Mouse (Mus musculus) yolk sac, embryonic 10.5 days (tissue): Measurements from ENCODE around the gene Kifc3.

Source experiments
- DNase-seq: peaks from one replicate; pipeline ENCODE4 v3.0.0-alpha.2; 2017; ENCODE audit warnings: low spot score

Kifc3 gene

DNA sequence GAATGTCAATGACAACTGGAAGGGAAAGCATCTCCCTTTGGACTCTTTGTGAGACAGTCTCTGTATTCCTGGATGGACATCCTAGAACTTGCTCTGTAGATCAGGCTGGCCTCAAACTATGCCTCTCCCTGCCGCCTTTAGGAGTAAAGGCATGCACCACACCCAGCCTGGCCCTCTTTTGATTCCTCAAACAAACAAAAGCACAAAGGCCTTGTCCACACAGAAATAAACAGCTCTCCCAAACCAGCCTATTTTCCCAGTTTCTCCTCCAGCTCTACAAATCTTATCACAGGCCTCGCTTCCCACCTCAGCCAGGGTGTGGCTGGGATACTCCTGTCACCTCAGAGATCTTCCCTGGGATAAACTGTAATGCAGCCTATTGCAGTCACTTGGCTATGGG, 68.4 kb downstream of the Kifc3 start:
- DNase-seq: no peak

DNA sequence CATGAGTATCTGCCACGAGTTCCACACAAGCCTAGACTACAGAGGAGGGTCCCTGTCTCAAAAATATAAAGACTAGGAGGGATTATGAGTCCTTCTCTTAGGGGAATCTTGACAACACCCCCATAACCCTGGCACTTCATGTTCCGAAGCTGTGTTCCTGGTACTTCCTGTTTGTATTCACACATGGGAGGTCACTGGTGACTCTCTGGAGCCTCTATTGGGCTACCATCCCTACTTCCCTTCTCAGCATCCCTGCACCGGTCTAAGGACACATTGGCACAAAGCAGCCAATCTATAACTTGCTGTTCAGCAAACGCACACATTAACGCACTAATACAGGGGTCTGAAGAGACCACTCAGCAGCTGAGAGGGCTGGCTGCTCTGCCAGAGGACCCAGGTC, 70.6 kb downstream of the Kifc3 start:
- no peak for DNase-seq

DNA sequence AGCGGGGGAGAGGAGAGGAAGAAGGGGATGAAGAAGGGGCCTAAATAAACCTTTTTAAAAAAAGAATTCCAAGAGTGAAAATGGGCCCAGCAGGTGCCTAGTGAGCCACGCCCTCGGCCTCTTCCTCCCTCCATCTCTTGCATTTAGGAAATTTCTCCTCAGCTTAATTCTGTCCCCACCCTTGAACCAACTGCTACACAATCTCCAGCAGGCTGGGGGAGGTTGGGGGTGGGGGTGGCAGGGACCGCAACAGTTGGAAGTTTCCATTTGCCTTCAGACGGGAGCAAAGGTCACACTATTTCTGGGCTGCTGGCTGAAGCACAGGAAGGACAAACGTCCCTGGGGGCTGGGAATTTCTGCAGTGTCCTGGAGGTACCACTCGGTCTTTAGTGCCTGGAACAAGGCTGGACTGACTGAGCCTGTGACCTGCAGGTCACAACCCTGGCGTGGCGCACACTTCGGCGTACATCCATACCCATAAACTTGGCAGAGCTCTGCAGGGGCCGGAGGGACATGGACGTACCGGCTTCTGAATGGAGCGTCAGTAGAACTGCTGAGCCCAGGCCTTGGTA, 71.6 kb downstream of the Kifc3 start:
- peak; percentile 86 for DNase-seq

DNA sequence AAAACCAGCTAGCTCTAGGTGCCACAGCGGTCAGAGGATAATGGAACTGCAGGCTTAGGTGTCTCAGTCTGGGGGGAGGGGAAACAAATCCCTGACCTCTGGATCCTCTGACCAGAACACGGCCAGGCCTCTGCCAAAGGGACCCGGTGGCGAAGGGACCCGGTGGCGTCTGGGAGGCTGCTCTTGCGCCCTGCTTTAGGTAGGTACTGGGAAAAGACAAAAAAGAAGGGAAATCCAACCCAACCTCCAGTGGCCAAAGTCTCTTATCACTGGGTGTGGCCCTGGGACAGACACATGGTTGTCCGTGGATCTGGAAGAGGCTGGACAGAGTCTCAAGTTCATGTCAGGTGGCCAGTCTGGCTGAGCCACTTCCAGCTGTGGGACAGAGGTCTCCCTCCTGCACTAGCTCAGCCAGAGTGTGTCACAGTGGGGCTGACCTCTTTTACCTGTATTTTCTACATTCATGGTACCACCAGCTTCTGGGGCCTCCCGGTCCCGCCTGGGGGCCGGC, 73.8 kb downstream of the Kifc3 start:
- no peak for DNase-seq

DNA sequence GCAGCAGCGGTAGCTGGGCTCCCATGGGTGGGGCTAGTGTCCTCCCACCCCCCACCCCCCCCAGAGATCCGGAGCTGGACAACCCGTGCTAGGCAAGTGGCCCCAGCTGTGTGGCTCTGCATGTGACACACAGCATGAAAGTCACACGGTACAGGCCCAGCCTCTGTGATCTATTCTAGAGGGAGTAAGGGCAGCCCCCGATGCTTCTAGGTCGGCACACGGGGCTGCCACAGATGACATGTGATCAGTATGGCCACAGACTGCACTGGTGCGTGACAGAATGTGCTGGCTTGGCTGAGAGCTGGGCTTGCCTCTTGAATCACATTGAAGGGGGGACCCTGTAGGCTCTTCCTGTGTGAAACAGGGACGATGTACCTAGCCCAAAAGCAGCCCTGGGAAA, 75.0 kb downstream of the Kifc3 start:
- no peak for DNase-seq

DNA sequence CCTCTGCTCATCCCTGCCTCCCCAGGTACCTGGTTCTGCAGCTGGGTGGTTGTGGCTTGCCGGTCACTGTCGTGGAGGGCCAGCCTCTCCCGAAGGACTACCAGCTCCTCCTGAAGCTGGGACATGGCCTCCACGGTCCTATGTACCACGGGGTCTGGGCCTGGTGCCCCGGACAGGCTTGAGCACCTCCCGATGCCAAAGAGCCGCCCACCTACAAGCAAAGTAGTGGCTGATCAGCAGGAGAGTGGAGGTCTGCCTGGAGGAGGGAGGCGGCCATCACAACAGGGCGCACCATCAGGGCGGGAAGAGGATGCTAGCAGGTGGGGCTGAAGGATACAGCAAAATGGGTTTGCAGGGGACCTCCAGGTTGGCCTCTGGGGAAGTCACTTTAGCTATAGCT, 76.1 kb downstream of the Kifc3 start:
- DNase-seq: no peak

DNA sequence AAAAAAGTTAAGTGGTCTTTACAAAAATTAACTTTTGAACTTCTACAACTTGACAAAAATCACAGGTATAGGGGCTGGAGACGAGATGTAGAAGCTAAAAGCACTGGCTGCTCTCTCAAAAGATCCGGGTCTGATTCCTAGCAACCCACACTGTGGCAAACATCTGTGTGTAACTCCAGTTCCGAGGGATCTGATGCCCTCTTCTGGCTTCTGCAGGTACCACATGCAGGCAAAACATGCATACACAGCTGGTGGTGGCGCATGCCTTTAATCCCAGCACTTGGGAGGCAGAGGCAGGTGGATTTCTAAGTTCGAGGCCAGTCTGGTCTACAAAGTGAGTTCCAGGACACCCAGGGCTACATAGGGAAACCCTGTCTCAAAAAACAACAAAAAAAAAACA, 79.2 kb downstream of the Kifc3 start:
- no peak for DNase-seq

DNA sequence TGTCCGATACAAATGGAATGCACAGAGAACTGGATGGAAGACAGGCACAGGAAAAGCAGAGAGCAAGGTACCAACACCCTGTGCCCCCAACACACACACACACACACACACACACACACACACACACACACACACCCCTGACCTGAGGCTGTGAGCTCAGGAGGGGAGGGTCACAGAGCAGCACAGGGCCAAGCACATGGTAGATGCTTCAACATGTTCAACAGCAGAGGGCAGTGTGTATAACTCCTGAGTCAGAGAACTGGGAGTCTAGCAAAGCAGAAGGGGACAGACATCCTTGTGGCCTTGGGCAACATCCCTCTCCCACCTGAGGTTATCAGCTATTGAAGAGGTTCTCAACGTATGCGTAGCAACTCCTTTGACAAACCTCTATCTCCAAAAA, 88.9 kb downstream of the Kifc3 start:
- DNase-seq: no peak

DNA sequence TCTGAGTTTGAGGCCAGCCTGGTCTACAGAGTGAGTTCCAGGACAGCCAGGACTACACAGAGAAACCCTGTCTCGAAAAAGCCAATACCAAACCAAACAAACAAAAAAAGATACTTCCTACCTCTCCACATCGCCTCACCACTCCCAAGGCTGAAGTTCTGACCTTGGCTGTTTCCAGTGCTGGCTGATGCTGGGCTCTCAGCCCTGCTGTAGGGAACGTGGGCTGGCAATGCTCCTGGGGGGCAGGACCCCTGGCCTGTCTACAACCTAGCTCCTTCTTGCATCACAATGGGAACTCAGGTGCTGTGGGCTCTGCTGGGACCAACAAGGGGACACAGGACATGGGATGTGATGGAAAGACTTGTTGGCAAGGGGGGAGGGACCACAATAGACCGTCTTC, 89.5 kb downstream of the Kifc3 start:
- no peak for DNase-seq

DNA sequence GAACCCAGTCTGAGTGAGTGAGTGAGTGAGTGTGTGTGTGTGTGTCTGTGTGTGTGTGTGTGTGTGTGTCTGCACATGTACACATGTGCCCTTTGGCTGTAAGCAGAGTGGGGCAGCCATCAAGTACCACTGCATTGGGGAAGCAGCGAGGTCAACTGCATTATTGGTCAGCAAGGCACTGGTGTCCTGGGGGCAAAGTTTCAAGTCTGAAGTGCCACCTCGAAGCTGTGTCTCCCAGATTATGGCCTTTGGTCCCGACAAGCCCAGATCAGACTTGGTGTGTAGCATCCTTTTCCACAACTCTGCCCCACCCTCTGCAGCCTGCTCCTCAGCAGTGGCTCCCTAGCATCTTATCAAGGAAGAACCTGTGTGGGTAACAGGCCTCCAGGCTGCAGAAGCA, 90.0 kb downstream of the Kifc3 start:
- no peak for DNase-seq

DNA sequence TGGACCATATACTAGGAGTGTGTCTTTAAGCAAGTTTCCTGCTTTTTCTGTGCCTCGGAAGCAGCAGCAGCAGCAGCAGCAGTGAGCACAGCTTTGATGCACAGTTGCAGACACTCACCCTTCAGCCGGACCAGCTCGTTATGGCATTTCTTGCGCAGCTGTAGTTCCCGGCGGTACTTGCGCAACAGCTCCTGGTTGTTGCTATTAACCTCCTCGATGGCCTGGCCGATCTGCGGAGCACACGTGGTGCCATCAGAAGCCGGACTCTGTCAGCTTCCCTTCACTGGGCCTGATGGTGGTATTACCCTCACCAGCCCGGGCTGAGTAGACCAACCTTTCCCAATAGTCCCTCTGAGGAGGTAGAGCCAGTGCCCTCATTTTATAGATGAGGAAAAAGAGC, 95.3 kb downstream of the Kifc3 start:
- DNase-seq: no peak

DNA sequence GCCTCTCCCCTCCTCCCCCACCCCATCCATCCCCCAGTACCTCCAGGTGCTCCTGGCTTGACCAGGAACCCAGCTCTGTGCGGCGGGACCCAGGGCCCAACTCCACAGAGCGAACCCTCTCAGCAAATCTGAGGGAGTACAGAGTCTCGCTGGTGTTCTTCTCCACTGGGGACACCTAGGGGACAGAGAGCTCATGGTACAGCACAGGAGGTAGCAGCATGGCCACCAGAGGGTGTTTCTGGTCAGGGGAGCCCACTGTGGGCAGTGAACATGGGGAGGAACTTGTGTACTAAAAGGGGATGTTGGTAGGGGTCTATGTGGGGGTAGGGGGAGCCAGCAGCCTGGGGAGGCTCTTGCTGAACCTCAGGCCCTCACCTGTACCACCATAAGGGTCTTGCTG, 100.6 kb downstream of the Kifc3 start:
- DNase-seq: no peak

DNA sequence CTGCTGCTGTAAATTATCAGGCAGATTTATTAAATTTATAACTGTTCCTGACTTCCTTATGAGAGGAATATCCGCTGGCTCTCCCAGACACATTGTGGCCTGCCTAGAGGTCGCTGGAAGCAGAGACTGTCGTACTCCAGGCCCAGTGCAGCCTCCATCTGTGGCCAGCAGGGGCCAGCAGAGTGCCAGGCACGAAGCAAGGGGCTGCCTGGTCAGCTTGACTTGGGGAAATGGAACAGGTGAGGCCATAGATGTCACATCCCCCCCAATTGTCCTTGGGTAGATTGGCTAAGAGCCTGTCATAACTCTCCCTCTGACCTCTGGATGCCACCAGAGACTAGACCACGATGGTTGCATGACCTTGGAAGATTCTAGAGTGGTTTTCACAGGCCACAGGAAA, 103.6 kb downstream of the Kifc3 start:
- peak; percentile 62 for DNase-seq

DNA sequence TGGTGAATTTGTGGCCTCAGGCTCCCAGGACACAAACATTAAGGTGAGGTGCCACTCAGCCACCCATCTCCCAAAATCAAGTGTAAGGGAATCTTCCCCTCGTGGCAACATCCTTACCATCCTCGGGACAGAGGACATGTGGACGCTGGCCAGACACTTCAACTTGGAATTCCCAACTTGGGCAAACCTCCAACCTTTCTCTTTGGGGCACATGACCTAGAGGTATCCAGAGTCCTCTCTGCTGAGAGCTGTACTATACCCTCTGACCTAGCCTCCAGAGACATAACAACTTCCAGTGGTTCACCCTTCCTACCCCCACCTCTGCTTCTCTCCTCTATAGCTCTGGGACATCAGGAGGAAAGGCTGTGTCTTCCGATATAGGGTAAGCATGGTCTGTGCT, 109.0 kb downstream of the Kifc3 start:
- no peak for DNase-seq

DNA sequence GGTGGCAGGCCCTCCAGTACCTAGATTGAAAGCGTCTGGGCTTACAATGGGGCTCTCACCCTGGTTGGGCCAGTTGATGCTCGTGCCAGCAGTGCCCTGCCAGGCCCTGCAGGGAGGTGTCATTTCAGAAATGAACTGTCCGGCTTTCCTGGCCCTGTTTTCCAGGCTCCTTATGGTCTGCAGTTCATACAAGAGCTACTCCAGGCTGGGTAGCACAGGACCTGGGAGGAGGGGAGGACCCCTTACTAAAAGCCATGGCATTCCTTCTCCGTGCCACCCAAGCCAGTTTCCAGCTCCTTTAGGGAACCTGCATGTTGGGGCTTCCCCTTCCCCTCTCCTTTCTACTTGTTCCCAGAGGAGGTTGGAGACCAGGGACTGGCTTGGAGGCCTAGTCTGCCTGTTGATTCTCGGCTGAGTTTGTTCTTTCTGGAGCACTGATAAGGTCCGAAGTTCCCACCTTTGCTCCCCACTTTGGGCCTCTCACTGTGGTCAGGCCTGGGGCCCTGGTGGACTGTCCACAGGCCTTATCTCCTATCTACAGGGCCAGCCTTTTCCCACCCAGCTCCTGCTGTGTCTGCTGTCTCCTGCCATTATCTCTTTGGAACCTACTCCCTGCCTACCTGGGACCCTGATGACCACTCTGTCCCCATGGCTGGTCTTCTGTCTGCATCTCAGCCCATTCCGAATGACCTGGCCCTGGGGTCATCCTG, 117.0 kb downstream of the Kifc3 start:
- peak; percentile 34 for DNase-seq

DNA sequence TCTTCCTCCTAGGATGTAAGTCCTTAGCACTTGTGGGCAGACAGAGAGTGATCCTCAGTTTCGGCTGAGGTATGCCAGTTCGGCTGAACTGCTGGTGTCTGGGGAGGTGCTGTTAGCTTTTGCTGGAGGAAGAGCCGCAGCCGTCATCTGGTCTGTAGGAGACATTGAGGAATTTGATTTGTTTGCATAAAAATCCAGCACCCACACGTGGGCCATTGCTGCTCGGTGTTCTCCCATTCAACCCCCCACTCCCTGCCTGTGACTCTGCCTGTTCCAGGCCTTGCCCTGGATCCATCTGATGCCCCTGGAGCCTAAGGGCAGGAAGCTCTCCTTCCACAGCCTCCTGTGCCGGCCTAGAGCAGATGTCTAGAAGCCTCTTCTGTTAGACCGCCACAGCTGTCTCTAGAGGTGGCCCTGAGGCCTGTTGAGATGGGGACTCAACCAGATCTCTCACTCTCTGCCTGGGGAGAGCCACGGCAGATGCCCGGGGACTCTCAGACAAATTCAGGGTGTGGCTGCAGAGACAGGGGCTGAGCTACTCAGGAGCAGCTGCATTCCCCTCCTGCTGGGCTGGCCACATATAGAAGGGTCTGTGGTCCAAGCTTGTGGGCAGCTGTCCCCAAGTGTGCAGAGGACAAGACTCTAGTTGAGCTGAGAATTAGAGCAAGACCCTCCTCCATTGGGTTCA, 117.7 kb downstream of the Kifc3 start:
- no peak for DNase-seq

DNA sequence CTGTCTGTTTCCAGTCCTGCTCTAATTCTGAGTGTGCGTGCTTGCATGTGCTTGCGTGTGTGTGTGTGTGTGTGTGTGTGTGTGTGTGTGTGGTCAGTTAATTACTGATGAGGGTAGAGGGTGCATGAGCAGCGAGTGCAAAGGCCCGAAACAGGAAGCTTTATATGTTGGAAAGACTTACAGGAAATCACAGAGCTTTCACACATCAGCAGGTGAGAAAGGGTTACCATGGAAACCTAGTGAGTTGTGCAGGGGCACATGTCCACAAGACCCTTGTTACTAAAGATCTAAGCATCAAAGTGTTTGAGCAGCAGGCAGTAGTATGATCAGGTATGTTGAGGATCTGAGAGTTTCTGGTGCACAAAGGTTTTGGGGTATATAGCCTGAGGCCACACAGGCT, 118.4 kb downstream of the Kifc3 start:
- no peak for DNase-seq

DNA sequence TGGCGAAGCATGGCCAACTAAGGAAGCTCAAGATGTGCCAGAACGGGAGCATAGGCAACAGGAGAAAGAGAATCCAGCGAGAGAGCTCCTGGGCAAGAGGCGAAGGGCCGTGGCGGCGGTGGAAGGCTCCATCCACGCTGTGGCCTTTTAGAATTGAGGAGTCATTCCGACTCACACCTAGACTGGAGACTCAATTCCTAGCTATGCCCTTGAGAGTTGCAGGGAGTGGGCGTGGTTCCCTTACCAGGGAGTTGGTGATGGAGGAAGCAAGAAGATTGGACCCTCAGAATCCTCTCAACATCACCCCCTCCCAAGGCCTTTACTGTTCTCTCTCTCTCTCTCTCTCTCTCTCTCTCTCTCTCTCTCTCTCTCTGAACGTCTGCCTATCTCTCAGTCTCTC, 121.0 kb downstream of the Kifc3 start:
- DNase-seq: no peak

DNA sequence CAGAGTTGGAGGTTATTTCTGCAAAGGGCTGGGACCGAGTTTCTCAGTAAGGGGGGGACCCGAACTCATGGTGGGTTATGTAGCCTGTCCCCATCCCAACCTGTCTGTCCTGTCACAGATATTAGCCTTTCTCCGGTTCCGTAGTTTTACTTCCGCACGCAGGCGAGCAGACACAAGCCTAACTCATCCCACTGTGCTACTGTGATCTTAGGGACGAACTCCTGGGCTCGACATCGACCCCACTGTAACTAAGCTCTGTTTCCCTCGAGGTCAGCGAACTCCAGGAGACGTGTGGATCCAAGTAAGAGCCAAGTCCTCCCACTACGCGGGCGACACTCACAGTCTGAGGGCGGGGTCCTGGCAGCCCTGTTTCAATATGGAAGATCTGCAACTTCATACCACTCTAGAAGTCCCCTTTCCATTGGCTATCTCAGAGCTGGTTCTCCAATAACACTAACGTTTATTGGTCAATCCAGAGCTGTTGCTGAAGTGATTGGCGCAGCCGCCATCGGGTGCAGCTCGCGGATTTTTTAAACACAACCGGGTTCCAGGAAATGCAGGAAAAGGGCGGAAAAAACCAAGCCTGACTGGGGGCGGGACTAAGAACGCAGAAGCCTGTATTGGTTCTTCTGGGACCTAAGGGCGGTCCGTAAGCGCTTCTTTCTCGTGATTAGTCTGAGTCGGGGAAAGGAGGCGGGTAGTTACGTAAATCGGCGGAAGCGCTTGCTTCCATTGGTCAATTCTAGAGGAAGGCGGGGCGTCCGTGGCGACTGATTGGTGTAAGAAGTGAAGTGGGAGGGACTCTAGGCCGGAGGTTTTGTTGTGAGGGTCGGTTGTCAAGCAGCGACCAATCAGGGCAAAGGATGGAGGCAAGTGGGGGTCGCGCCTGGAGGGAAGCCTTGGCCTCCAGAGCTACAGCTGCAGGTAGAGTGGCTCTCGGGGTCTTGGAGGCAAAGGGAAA, 122.0 kb downstream of the Kifc3 start, which contains the start of gene Katnb1:
TSS of gene Katnb1 (plus strand) at position 806 of the 961 bp plus-strand sequence.
- peak; percentile 100 for DNase-seq

DNA sequence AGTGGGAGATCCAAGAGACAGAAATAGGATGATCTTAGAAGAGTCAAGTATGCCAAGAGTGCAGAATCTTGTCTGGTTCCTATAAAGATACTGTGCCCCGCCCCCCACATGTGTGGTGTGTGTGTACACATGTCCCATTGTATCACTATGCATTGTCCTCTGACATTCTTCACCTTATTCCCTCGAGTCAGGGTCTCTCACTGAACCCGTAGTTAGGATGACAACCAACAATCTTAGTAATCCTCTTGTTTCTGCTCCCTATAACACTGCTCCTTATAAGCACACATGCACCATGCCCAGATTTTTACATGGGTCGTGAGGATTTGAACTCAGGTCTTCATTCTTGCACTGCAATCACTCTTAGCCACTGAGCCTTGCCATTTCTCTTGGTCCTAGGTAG, 123.3 kb downstream of the Kifc3 start:
- no peak for DNase-seq

DNA sequence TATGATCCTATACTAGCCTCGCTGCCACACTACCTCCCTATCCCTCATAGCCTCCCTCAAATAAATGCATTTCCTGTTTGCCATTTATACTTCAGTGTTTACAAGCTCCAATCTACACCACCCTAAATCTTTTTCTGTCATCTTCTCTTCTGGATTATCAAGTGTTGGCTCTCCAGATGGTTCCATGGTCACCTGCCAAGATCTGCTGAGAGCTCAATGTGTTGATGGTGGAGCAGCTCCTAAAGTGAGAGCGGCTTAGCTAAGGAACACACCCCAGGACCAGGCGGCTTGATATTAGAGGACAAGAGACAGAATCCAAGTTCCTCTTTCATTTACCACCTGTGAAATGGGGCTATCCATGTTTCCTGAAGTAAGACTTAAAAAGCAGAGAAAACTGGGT, 124.6 kb downstream of the Kifc3 start:
- DNase-seq: no peak

DNA sequence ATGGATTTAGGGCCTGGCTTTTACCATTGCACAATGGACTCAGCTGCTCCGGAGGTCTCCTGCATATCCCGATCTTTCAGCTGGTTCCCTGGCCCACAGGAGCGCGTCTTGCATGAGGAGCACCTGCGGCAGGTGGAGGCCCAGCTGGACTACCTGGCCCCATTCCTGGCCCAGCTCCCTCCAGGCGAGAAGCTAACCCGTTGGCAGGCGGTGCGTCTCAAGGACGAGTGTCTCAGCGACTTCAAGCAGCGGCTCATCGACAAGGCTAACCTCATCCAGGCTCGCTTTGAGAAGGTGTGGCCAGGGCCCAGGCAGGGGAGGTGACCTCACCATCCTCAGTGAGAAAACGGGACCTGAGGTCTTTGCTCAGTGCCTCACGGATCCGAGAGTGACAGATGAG, 126.5 kb downstream of the Kifc3 start:
- DNase-seq: no peak
